Mouse (Mus musculus) neural tube, embryonic 14.5 days (tissue): Measurements from ENCODE around the gene Grb2. TPM values are rescaled to one million over a fixed set of nuclear protein-coding genes. Genes with fewer than 3 reads are reported as not detected.
"Not testable (repeated sequence)": the region's sequence is repeated elsewhere in the genome, so short reads cannot be mapped to it uniquely, and the experiment has no call there.

Experiments used
- ATAC-seq: fragments of 200-750 bp; cut with Nextera tagmentation; 2 replicates; pipeline ENCODE4 v1.8.0; 2017; ENCODE audit warnings: low read depth, mild to moderate bottlenecking, moderate TSS enrichment, moderate library complexity
- H3K27ac ChIP-seq: fragments of 300-500 bp; sonication (generic); 2 replicates; pipeline ENCODE4 v1.5.1; 2014; ENCODE audit warnings: low read depth, mild to moderate bottlenecking, control low read depth, low read length, moderate library complexity, mixed read lengths
- H3K27me3 ChIP-seq: fragments of 300-500 bp; sonication (generic); 2 replicates; pipeline ENCODE4 v1.6.1; 2014; ENCODE audit warnings: low read length; ENCODE audit not compliant: control insufficient read depth, insufficient read depth
- H3K36me3 ChIP-seq: fragments of 300-500 bp; sonication (generic); 2 replicates; pipeline ENCODE4 v1.6.1; 2014; ENCODE audit warnings: low read length, mixed read lengths; ENCODE audit not compliant: control insufficient read depth, insufficient read depth
- H3K4me1 ChIP-seq: fragments of 300-500 bp; sonication (generic); 2 replicates; pipeline ENCODE4 v1.6.1; 2014; ENCODE audit warnings: low read length; ENCODE audit not compliant: control insufficient read depth, insufficient read depth
- H3K4me2 ChIP-seq: fragments of 300-500 bp; sonication (generic); 2 replicates; pipeline ENCODE4 v1.6.1; 2014; ENCODE audit warnings: mild to moderate bottlenecking, low read depth, low read length, control low read depth
- H3K4me3 ChIP-seq: fragments of 300-500 bp; sonication (generic); 2 replicates; pipeline ENCODE4 v1.5.1; 2014; ENCODE audit warnings: low read depth, low read length, control low read depth, mixed read lengths
- H3K9ac ChIP-seq: fragments of 300-500 bp; sonication (generic); replicated peaks from 2 replicates; pipeline ENCODE4 v1.6.1; 2014; ENCODE audit warnings: low read depth, mild to moderate bottlenecking, control low read depth, low read length, mixed read lengths
- H3K9me3 ChIP-seq: fragments of 300-500 bp; sonication (generic); 2 replicates; pipeline ENCODE4 v1.6.1; 2016; ENCODE audit warnings: low read length; ENCODE audit not compliant: control insufficient read depth
- WGBS: fragments of 180-500 bp; shearing (Covaris S2); extraction: QIAGEN DNeasy Blood & Tissue Kit; methylation state at CpG from one replicate; pipeline ENCODE4 v1.1.7; 2014; 5-methylcytosine and 5-hydroxymethylcytosine counted together
- polyA plus RNA-seq: library from polyadenylated mRNA; unstranded; fragments of >200 nt; fragmentation: Nextera tagmentation; extraction: Ambion mirVana; gene quantifications from 2 replicates; pipeline ENCODE4 v1.2.1, GENCODE M21; 2014

The Grb2 gene
- polyA plus RNA-seq, 1 experiment from 2014 or later: 126 TPM

DNA sequence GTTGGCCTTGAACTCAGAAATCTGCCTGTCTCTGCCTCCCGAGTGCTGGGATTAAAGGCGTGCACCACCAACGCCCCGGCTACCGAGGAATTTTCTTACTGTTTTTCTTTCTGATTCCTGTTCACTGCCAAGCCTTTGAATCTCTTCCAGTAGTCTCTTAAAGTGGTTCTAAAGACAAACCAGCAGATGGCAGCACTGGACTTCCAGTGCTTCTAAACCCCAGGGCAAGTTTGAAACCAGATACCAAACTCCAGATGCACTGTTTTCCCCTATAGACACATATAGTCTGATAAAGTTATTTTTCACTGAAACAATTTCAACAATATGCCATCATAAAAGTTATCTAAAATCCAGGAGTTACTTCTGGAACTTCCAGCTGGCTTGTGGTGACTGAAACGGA lies 60.9 kb downstream of the Grb2 start:
- Histone ChIP-seq H3K36me3 (peaks cover 17% of the 10 kb centered on the region; the same call in 1 of the 2 replicates), H3K4me2 (no peak overlapping the region), H3K4me1 (no peaks in the 10 kb centered on the region), H3K9ac (no peak overlapping the region), H3K27ac (no peak overlapping the region), H3K27me3 (no peaks in the 10 kb centered on the region), H3K9me3 (no peaks in the 10 kb centered on the region), H3K4me3 (no peak overlapping the region)
- WGBS: 62% methylated on average over 6 of the region's 6 CpGs
- ATAC-seq: no peak

DNA sequence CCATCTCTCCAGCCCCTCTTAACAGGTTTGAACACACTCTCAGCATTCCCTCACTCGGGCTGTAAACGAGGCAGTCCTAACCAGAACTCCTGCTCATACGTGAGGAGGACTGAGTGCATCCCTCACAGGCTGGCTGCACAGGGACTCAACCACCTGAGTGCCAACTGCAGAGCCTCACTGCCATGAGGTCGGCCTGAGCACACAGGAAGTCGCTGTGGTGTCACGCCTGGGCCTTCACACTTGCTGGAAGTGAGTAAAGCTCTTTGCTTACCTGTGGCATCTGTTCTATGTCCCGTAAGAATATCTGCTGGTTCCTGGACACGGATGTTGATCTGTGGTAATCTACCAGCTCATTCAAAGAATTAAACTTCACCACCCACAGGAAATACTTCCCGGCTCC lies 62.0 kb downstream of the Grb2 start:
- Histone ChIP-seq H3K4me1 (no peaks in the 10 kb centered on the region), H3K36me3 (peaks cover 21% of the 10 kb centered on the region), H3K9me3 (no peaks in the 10 kb centered on the region), H3K9ac (no peak overlapping the region), H3K4me3 (no peak overlapping the region), H3K4me2 (no peak overlapping the region), H3K27ac (no peak overlapping the region), H3K27me3 (no peaks in the 10 kb centered on the region)
- no peak for ATAC-seq
- WGBS: 96% methylated on average over 9 of the region's 9 CpGs

DNA sequence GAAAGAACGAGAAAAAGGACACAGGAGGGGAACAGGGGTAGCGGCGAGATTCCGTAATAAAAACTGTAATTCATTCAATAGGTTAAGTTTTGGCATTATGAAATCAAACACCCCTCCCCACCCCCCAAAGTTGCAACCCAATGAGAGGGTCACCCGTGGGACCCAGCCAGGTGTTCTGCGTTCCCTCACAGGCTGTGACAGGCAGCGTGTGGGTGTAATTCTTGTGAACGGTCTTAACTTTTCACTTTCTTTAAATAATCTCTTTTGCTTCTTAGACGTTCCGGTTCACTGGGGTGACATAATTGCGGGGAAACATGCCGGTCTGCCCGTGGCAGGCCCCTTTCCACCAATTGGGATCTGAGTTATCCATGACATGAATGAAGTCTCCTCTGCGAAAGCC lies 62.9 kb downstream of the Grb2 start:
- ATAC-seq, H3K4me3 ChIP-seq, H3K4me2 ChIP-seq, H3K4me1 ChIP-seq, H3K27me3 ChIP-seq, H3K9ac ChIP-seq, H3K9me3 ChIP-seq, H3K27ac ChIP-seq: not testable (repeated sequence)
- 92% methylated on average over 14 of the region's 14 CpGs for WGBS
- H3K36me3 ChIP-seq: peaks cover 21% of the 10 kb centered on the region

DNA sequence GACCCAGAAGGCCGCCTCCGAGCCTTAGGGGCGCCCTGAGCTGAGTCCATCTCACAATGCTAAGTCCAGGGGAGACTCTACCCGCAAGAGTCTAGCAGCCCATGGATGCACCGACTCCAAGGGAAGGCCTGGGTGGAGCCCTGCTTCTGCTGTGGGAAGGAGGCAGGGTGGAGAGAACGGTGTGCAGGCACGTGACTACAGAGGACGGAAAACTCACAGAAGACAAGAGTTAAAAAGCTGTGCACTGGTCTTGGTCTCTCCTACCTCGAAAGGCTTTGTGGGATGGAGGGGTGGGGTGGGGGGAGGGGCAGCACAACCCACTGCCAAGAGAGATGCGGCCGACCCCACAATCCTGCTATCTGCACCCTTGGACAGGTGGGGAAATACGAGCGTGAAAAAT lies 64.1 kb downstream of the Grb2 start:
- Histone ChIP-seq H3K27me3 (no peaks in the 10 kb centered on the region), H3K27ac (no peak overlapping the region), H3K4me2 (no peak overlapping the region), H3K4me3 (no peak overlapping the region), H3K4me1 (no peaks in the 10 kb centered on the region), H3K36me3 (peaks cover 17% of the 10 kb centered on the region), H3K9ac (no peak overlapping the region), H3K9me3 (no peaks in the 10 kb centered on the region)
- WGBS: 93% methylated on average over 13 of the region's 13 CpGs
- ATAC-seq: no peak

DNA sequence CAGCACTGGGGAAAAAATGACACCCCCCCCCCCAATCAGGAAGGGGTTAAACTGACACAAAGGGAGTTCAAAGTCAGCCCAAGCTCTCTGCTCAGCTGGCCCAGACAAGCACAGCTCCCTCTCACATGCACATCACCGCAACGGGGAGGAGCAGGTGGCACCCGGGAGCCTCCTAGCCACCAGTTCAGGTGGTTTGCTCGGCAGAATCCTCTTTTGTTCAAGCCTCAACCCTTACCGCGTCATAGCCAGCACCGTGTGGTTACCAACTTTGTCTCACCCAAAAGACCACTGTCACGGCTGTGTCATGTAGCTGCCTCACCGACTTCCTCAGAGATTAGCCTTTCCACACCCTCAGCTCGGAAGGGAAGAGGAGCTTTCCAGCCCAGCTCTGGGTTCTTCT lies 65.1 kb downstream of the Grb2 start:
- Histone ChIP-seq H3K9me3 (no peaks in the 10 kb centered on the region), H3K9ac (no peak overlapping the region), H3K4me2 (no peak overlapping the region), H3K4me3 (no peak overlapping the region), H3K36me3 (peaks cover 14% of the 10 kb centered on the region), H3K4me1 (no peaks in the 10 kb centered on the region), H3K27ac (no peak overlapping the region), H3K27me3 (no peaks in the 10 kb centered on the region)
- ATAC-seq: no peak
- WGBS: 75% methylated on average over 10 of the region's 10 CpGs

DNA sequence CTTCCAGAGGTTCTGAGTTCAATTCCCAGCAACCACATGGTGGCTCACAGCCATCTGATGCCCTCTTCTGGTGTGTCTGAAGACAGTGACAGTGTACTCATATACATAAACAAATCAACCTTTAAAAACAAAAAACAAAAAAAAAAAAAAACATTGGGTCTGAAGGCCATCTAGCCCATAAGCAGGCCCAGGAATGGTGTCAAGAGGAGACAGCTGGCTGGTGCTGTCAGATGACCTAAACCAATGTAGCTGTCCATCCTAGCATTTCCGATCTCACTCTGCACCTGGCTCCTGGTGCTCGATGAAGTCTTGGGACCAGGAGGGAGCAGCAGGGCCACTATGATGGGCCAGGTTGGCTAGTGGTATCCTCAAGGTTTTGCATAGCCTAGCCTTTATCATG lies 65.7 kb downstream of the Grb2 start:
- H3K4me1 ChIP-seq: no peaks in the 10 kb centered on the region
- 98% methylated on average over 2 of the region's 2 CpGs for WGBS
- no peak overlapping the region for H3K4me3 ChIP-seq
- H3K36me3 ChIP-seq: peaks cover 9% of the 10 kb centered on the region
- H3K27me3 ChIP-seq: no peaks in the 10 kb centered on the region
- no peaks in the 10 kb centered on the region for H3K9me3 ChIP-seq
- no peak overlapping the region for H3K4me2 ChIP-seq
- H3K27ac ChIP-seq: no peak overlapping the region
- ATAC-seq: no peak
- H3K9ac ChIP-seq: no peak overlapping the region

DNA sequence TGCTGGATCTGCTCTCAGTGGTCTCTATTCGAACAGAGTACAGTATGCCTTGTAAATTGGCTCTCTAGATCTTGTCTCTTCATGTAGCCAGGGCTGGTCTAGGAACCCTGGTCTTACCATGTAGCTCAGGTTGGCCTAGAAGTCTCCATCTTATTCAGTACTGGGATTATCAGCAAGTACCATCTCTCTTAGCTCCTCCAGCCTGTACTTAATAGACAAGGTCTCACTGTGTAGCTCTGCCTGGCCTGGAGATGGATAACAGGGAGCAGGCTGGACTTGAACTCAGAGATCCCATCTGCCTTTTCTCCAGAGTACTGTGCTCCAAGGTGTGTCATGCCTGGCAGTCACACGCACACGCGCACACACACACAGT lies 66.7 kb downstream of the Grb2 start:
- no peaks in the 10 kb centered on the region for H3K4me1 ChIP-seq
- no peaks in the 10 kb centered on the region for H3K27me3 ChIP-seq
- no peak overlapping the region for H3K4me3 ChIP-seq
- no peaks in the 10 kb centered on the region for H3K9me3 ChIP-seq
- H3K4me2 ChIP-seq: no peak overlapping the region
- H3K36me3 ChIP-seq: peaks cover 9% of the 10 kb centered on the region
- ATAC-seq: no peak
- no peak overlapping the region for H3K9ac ChIP-seq
- H3K27ac ChIP-seq: no peak overlapping the region
- 90% methylated on average over 4 of the region's 4 CpGs for WGBS

DNA sequence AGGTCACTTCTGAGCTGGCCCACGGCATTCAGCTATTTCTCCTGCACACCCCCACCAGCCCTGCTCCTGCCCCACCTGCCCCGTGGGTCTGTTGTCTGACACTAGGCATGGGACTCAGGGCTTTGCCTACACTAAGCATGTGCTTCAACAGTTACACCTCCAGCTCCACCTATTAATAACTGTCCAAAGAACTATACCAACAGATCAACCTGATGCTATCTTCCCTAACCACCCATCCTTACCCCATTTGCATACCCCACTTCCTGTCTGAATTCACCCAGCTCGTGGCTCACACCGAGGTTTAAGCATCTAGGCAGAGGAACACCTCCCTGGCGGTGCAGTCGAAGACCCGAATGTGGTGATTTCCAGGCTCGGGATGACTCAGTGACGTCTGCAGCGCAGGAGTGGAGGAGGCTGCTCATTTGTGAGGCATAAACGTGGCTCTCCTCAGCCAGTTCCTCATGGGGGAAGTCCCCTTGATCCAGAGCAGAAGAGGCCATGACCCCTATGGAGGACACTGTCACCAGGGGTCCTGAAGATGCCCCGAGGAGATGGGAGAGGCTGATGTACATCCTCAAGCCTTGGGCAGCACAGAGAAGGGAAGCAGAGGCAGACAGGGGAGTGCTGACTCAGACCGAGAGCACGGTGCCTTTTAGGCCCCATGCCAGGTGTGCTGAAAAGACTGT lies 67.3 kb downstream of the Grb2 start:
- Histone ChIP-seq H3K4me3 (no peak overlapping the region), H3K4me1 (no peaks in the 10 kb centered on the region), H3K9me3 (no peaks in the 10 kb centered on the region), H3K36me3 (peaks cover 9% of the 10 kb centered on the region), H3K27ac (no peak overlapping the region), H3K9ac (no peak overlapping the region), H3K4me2 (no peak overlapping the region), H3K27me3 (no peaks in the 10 kb centered on the region)
- 58% methylated on average over 14 of the region's 14 CpGs for WGBS
- no peak for ATAC-seq

DNA sequence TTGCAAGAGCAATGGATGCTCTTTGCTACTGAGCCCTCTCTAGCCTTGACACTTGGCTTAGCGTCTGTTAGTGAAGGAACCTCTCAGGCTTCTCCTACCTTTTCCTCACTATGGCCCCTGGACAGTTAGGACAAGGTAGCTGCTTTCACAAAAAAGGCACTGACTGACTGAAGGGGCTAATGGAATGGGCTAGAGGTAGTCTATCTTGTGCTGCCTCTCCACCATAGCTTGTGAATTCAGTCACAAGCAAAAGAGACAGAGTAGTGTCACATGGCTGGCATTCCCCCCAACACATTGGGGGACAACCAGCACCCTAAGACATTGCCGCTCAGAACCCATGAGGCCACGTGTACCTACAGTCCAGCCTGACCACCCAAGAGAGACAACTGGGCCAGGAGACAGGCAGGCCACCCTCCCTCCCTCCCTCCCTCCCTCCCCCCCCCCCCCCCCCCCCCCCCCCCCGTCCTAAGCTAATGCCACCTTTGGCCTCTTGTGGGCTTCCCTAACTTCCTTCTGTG lies 68.0 kb downstream of the Grb2 start:
- no peak overlapping the region for H3K27ac ChIP-seq
- 85% methylated on average over 3 of the region's 4 CpGs for WGBS
- no peak overlapping the region for H3K9ac ChIP-seq
- no peak overlapping the region for H3K4me3 ChIP-seq
- no peak for ATAC-seq
- no peaks in the 10 kb centered on the region for H3K4me1 ChIP-seq
- no peak overlapping the region for H3K4me2 ChIP-seq
- no peaks in the 10 kb centered on the region for H3K9me3 ChIP-seq
- no peaks in the 10 kb centered on the region for H3K27me3 ChIP-seq
- peaks cover 7% of the 10 kb centered on the region for H3K36me3 ChIP-seq
